Mouse (Mus musculus): ENCODE results near the gene D430042O09Rik.

D430042O09Rik gene

GRCm38 (mm10) chr7:125812721-125813120, 105.0 kb downstream of the D430042O09Rik start:
- DNase-seq (ENCODE audit: low read depth): no peak

GRCm38 (mm10) chr7:125815733-125816132, 108.0 kb downstream of the D430042O09Rik start:
- DNase-seq (ENCODE audit: low read depth): no peak

GRCm38 (mm10) chr7:125818301-125818712, 110.6 kb downstream of the D430042O09Rik start:
- no peak for DNase-seq (ENCODE audit: low read depth)

GRCm38 (mm10) chr7:125820233-125820632, 112.5 kb downstream of the D430042O09Rik start:
- DNase-seq (ENCODE audit: low read depth): no peak

GRCm38 (mm10) chr7:125826425-125826824, 118.7 kb downstream of the D430042O09Rik start:
- no peak for DNase-seq (ENCODE audit: low read depth)

GRCm38 (mm10) chr7:125826887-125827286, 119.2 kb downstream of the D430042O09Rik start:
- peak; percentile 42 for DNase-seq (ENCODE audit: low read depth)

- no peak for DNase-seq (ENCODE audit: low read depth)
Observed at GRCm38 (mm10) chr7:125827420-125827819, 119.7 kb downstream of the D430042O09Rik start.

- DNase-seq (ENCODE audit: low read depth): no peak
Observed at GRCm38 (mm10) chr7:125828561-125828960, 120.9 kb downstream of the D430042O09Rik start.

GRCm38 (mm10) chr7:125829121-125829666, 121.5 kb downstream of the D430042O09Rik start:
- DNase-seq (ENCODE audit: low read depth): no peak

GRCm38 (mm10) chr7:125832767-125833166, 125.1 kb downstream of the D430042O09Rik start:
- DNase-seq (ENCODE audit: low read depth): no peak

- peak; percentile 47 for DNase-seq (ENCODE audit: low read depth)
Observed at GRCm38 (mm10) chr7:125833471-125833870, 125.8 kb downstream of the D430042O09Rik start.

- DNase-seq (ENCODE audit: low read depth): no peak
Observed at GRCm38 (mm10) chr7:125838078-125838742, 130.5 kb downstream of the D430042O09Rik start.

- DNase-seq (ENCODE audit: low read depth): no peak
Observed at GRCm38 (mm10) chr7:125845611-125846010, 137.9 kb downstream of the D430042O09Rik start.

- no peak for DNase-seq (ENCODE audit: low read depth)
Observed at GRCm38 (mm10) chr7:125846866-125847527, 139.3 kb downstream of the D430042O09Rik start.

- no peak for DNase-seq (ENCODE audit: low read depth)
Observed at GRCm38 (mm10) chr7:125847528-125847866, 139.8 kb downstream of the D430042O09Rik start.

GRCm38 (mm10) chr7:125859564-125859963, 151.9 kb downstream of the D430042O09Rik start:
- DNase-seq (ENCODE audit: low read depth): no peak

GRCm38 (mm10) chr7:125860421-125860820, 152.7 kb downstream of the D430042O09Rik start:
- DNase-seq (ENCODE audit: low read depth): no peak

GRCm38 (mm10) chr7:125864026-125864425, 156.3 kb downstream of the D430042O09Rik start:
- no peak for DNase-seq (ENCODE audit: low read depth)

- DNase-seq (ENCODE audit: low read depth): no peak
Observed at GRCm38 (mm10) chr7:125865234-125865633, 157.5 kb downstream of the D430042O09Rik start.

GRCm38 (mm10) chr7:125868570-125868969, 160.9 kb downstream of the D430042O09Rik start:
- no peak for DNase-seq (ENCODE audit: low read depth)

GRCm38 (mm10) chr7:125871404-125872201, 163.9 kb downstream of the D430042O09Rik start:
- no peak for DNase-seq (ENCODE audit: low read depth)

GRCm38 (mm10) chr7:125872202-125872580, 164.5 kb downstream of the D430042O09Rik start:
- no peak for DNase-seq (ENCODE audit: low read depth)

- DNase-seq (ENCODE audit: low read depth): no peak
Observed at GRCm38 (mm10) chr7:125872874-125873273, 165.2 kb downstream of the D430042O09Rik start.
